ENCODE assay signal across 14 mouse cellular contexts in genomic region chr3:34232329-34233250, GRCm38 (mm10).
DNase-seq lines count a peak whose midpoint lies in the region; ATAC-seq and TF ChIP-seq lines count a peak whose summit lies in the region.
"Had no signal": no experiment of that assay in that cellular context is flagged by ENCODE, and none has a peak within 500 bp of the region (broad histone marks: within the 10 kb centered on the region; RNA-seq: fewer than 3 reads in every experiment).

No protein-coding gene starts in this region.

- no peaks in the 10 kb centered on the region for H3K27me3 ChIP-seq in hindbrain, embryonic 15.5 days
- no peaks in the 10 kb centered on the region for H3K27me3 ChIP-seq in hindbrain, embryonic 10.5 days (ENCODE audit: insufficient read depth, poor library complexity, severe bottlenecking)
- no peaks in the 10 kb centered on the region for H3K27me3 ChIP-seq in neural tube, embryonic 14.5 days (ENCODE audit: control insufficient read depth, insufficient read depth, low read length)
- H3K27me3 ChIP-seq in forebrain, postnatal 0 days (ENCODE audit: insufficient read depth, low read length): no peaks in the 10 kb centered on the region
- H3K27me3 ChIP-seq: liver, embryonic 12.5 days had no signal

- H3K27ac ChIP-seq in hindbrain, embryonic 15.5 days (replicated peaks): no peak overlapping the region
- H3K27ac ChIP-seq in hindbrain, embryonic 10.5 days: no peak overlapping the region
- no peak overlapping the region for H3K27ac ChIP-seq in neural tube, embryonic 14.5 days (ENCODE audit: low read depth, low read length)
- H3K27ac ChIP-seq in forebrain, postnatal 0 days (ENCODE audit: low read depth, low read length): peak overlapping the region; percentile 36; the same call in 1 of the 2 replicates
- H3K27ac ChIP-seq: liver, embryonic 12.5 days; macrophage had no signal

- no peaks in the 10 kb centered on the region for H3K4me1 ChIP-seq in hindbrain, embryonic 15.5 days (replicated peaks)
- H3K4me1 ChIP-seq in hindbrain, embryonic 10.5 days (replicated peaks): peaks cover 10% of the 10 kb centered on the region; the same call in 1 of the 2 replicates
- no peaks in the 10 kb centered on the region for H3K4me1 ChIP-seq in neural tube, embryonic 14.5 days (ENCODE audit: control insufficient read depth, insufficient read depth, low read length)
- H3K4me1 ChIP-seq in forebrain, postnatal 0 days (ENCODE audit: insufficient read depth): no peaks in the 10 kb centered on the region
- H3K4me1 ChIP-seq: liver, embryonic 12.5 days had no signal

- no peak for DNase-seq in hindbrain, embryonic 10.5 days (ENCODE audit: low spot score)
- no peak for DNase-seq in neural tube, embryonic 10.5 days (ENCODE audit: extremely low spot score, low spot score)
- no peak for DNase-seq in forebrain, postnatal 0 days
- no peak for DNase-seq in Muller cell, postnatal 12 days (ENCODE audit: inconsistent ontology term)
- DNase-seq: gastrocnemius, postnatal 25 days; heart, postnatal 14 days; spleen, adult 18-20 months had no signal

- H3K4me3 ChIP-seq in hindbrain, embryonic 15.5 days: no peak overlapping the region
- H3K4me3 ChIP-seq in hindbrain, embryonic 10.5 days: no peak overlapping the region
- no peak overlapping the region for H3K4me3 ChIP-seq in neural tube, embryonic 14.5 days (ENCODE audit: low read depth, low read length)
- no peak overlapping the region for H3K4me3 ChIP-seq in forebrain, postnatal 0 days (ENCODE audit: low read depth, low read length)
- H3K4me3 ChIP-seq: liver, embryonic 12.5 days had no signal

- no peaks in the 10 kb centered on the region for H3K36me3 ChIP-seq in hindbrain, embryonic 15.5 days
- no peaks in the 10 kb centered on the region for H3K36me3 ChIP-seq in hindbrain, embryonic 10.5 days
- no peaks in the 10 kb centered on the region for H3K36me3 ChIP-seq in neural tube, embryonic 14.5 days (ENCODE audit: control insufficient read depth, insufficient read depth, low read length)
- no peaks in the 10 kb centered on the region for H3K36me3 ChIP-seq in forebrain, postnatal 0 days (ENCODE audit: insufficient read depth)
- H3K36me3 ChIP-seq: liver, embryonic 12.5 days had no signal

- whole genome bisulfite sequencing in hindbrain, embryonic 15.5 days: 82% methylated on average over 7 of the region's 7 CpGs
- WGBS in hindbrain, embryonic 10.5 days: 80% methylated on average over 7 of the region's 7 CpGs
- 88% methylated on average over 7 of the region's 7 CpGs for WGBS in neural tube, embryonic 14.5 days
- WGBS in forebrain, postnatal 0 days: 68% methylated on average over 7 of the region's 7 CpGs

- no peak overlapping the region for H3K9ac ChIP-seq in hindbrain, embryonic 15.5 days
- no peak overlapping the region for H3K9ac ChIP-seq in neural tube, embryonic 14.5 days (replicated peaks; ENCODE audit: low read depth, low read length)
- no peak overlapping the region for H3K9ac ChIP-seq in forebrain, postnatal 0 days
- H3K9ac ChIP-seq: liver, embryonic 12.5 days; lung, embryonic 14.5 days had no signal

- no peak overlapping the region for H3K4me2 ChIP-seq in hindbrain, embryonic 15.5 days
- H3K4me2 ChIP-seq in neural tube, embryonic 14.5 days (ENCODE audit: low read depth, low read length): no peak overlapping the region
- H3K4me2 ChIP-seq in forebrain, postnatal 0 days (ENCODE audit: low read depth): peak overlapping the region; percentile 18; the same call in 1 of the 2 replicates
- H3K4me2 ChIP-seq: heart, embryonic 11.5 days; liver, embryonic 12.5 days; lung, embryonic 14.5 days had no signal

- peak; percentile 51; the same call in 1 of the 2 replicates for ATAC-seq in hindbrain, embryonic 15.5 days (ENCODE audit: low FRiP score, low read depth)
- ATAC-seq in neural tube, embryonic 14.5 days (ENCODE audit: low read depth): peak; percentile 15; the same call in 1 of the 2 replicates
- peak; percentile 8; the same call in 1 of the 2 replicates for ATAC-seq in forebrain, postnatal 0 days
- no peak for ATAC-seq in CD4-positive, CD25-positive, alpha-beta regulatory T cell, adult 4 months
- ATAC-seq: liver, embryonic 12.5 days had no signal

- no peak for TF ChIP-seq CTCF in forebrain, postnatal 0 days (IDR thresholded peaks at IDR 0.05; ENCODE audit: low read depth)

- H3K9me3 ChIP-seq in hindbrain, embryonic 15.5 days: no peaks in the 10 kb centered on the region
- no peaks in the 10 kb centered on the region for H3K9me3 ChIP-seq in hindbrain, embryonic 10.5 days
- no peaks in the 10 kb centered on the region for H3K9me3 ChIP-seq in neural tube, embryonic 14.5 days (ENCODE audit: control insufficient read depth, low read length)
- no peaks in the 10 kb centered on the region for H3K9me3 ChIP-seq in forebrain, postnatal 0 days (ENCODE audit: low read length)
- H3K9me3 ChIP-seq: liver, embryonic 12.5 days had no signal
